Mouse (Mus musculus) neural tube, embryonic 14.5 days (tissue): ENCODE measurements around the gene Ang. TPM values are rescaled to one million over a fixed set of nuclear protein-coding genes. Genes with fewer than 3 reads are reported as not detected.

Source experiments
- ATAC-seq: fragments of 200-750 bp; cut with Nextera tagmentation; 2 replicates; pipeline ENCODE4 v1.8.0; 2017; ENCODE audit warnings: low read depth, mild to moderate bottlenecking, moderate TSS enrichment, moderate library complexity
- H3K27ac ChIP-seq: fragments of 300-500 bp; sonication (generic); 2 replicates; pipeline ENCODE4 v1.5.1; 2014; ENCODE audit warnings: low read depth, mild to moderate bottlenecking, control low read depth, low read length, moderate library complexity, mixed read lengths
- H3K27me3 ChIP-seq: fragments of 300-500 bp; sonication (generic); 2 replicates; pipeline ENCODE4 v1.6.1; 2014; ENCODE audit warnings: low read length; ENCODE audit not compliant: control insufficient read depth, insufficient read depth
- H3K36me3 ChIP-seq: fragments of 300-500 bp; sonication (generic); 2 replicates; pipeline ENCODE4 v1.6.1; 2014; ENCODE audit warnings: low read length, mixed read lengths; ENCODE audit not compliant: control insufficient read depth, insufficient read depth
- H3K4me1 ChIP-seq: fragments of 300-500 bp; sonication (generic); 2 replicates; pipeline ENCODE4 v1.6.1; 2014; ENCODE audit warnings: low read length; ENCODE audit not compliant: control insufficient read depth, insufficient read depth
- H3K4me2 ChIP-seq: fragments of 300-500 bp; sonication (generic); 2 replicates; pipeline ENCODE4 v1.6.1; 2014; ENCODE audit warnings: mild to moderate bottlenecking, low read depth, low read length, control low read depth
- H3K4me3 ChIP-seq: fragments of 300-500 bp; sonication (generic); 2 replicates; pipeline ENCODE4 v1.5.1; 2014; ENCODE audit warnings: low read depth, low read length, control low read depth, mixed read lengths
- H3K9ac ChIP-seq: fragments of 300-500 bp; sonication (generic); replicated peaks from 2 replicates; pipeline ENCODE4 v1.6.1; 2014; ENCODE audit warnings: low read depth, mild to moderate bottlenecking, control low read depth, low read length, mixed read lengths
- H3K9me3 ChIP-seq: fragments of 300-500 bp; sonication (generic); 2 replicates; pipeline ENCODE4 v1.6.1; 2016; ENCODE audit warnings: low read length; ENCODE audit not compliant: control insufficient read depth
- WGBS: fragments of 180-500 bp; shearing (Covaris S2); extraction: QIAGEN DNeasy Blood & Tissue Kit; methylation state at CpG from one replicate; pipeline ENCODE4 v1.1.7; 2014; 5-methylcytosine and 5-hydroxymethylcytosine counted together
- polyA plus RNA-seq: library from polyadenylated mRNA; unstranded; fragments of >200 nt; fragmentation: Nextera tagmentation; extraction: Ambion mirVana; gene quantifications from 2 replicates; pipeline ENCODE4 v1.2.1, GENCODE M21; 2014

The Ang gene
- polyA plus RNA-seq = 2.7 and 2.9 TPM in 2 replicates

GRCm38 (mm10) chr14:51090921-51091900 is at the start of gene Ang, which contains the start of gene Rnase4:
Gene Ang, plus strand, starts transcription at chr14:51091150.
Gene Rnase4, plus strand, starts transcription at chr14:51091077.
- Histone ChIP-seq H3K4me1 (no peaks in the 10 kb centered on the region), H3K27me3 (no peaks in the 10 kb centered on the region), H3K9ac (peak within 1 kb of the TSS; percentile 43), H3K4me2 (peak within 1 kb of the TSS; percentile 77), H3K4me3 (peak within 1 kb of the TSS; percentile 52), H3K27ac (peak within 1 kb of the TSS; percentile 65), H3K36me3 (no peaks in the 10 kb centered on the region), H3K9me3 (no peaks in the 10 kb centered on the region)
- ATAC-seq = peak; percentile 21; the same call in 1 of the 2 replicates
- 9% methylated on average over 33 of the region's 33 CpGs for WGBS

GRCm38 (mm10) chr14:51041769-51042168 is 49.2 kb upstream of the Ang start, which contains the start of gene Rnase9:
Gene Rnase9, minus strand, starts transcription at chr14:51041869.
- Histone ChIP-seq H3K4me3 (no peak within 1 kb of the TSS), H3K4me2 (no peak within 1 kb of the TSS), H3K27ac (no peak within 1 kb of the TSS), H3K4me1 (no peaks in the 10 kb centered on the region), H3K36me3 (no peaks in the 10 kb centered on the region), H3K9me3 (no peaks in the 10 kb centered on the region), H3K9ac (no peak within 1 kb of the TSS), H3K27me3 (no peaks in the 10 kb centered on the region)
- no peak for ATAC-seq
- WGBS = 67% methylated on average over 6 of the region's 6 CpGs

- Histone ChIP-seq H3K4me3 (no peak overlapping the region), H3K27me3 (no peaks in the 10 kb centered on the region), H3K4me2 (no peak overlapping the region), H3K4me1 (no peaks in the 10 kb centered on the region), H3K27ac (no peak overlapping the region), H3K36me3 (no peaks in the 10 kb centered on the region), H3K9me3 (no peaks in the 10 kb centered on the region), H3K9ac (no peak overlapping the region)
- WGBS = 72% methylated on average over 5 of the region's 5 CpGs
- no peak for ATAC-seq
Measured at GRCm38 (mm10) chr14:51047846-51048245, 43.1 kb upstream of the Ang start.

GRCm38 (mm10) chr14:51050063-51050462 is 40.9 kb upstream of the Ang start, which contains the start of gene Rnase11:
Gene Rnase11, minus strand, starts transcription at chr14:51050163.
- Histone ChIP-seq H3K4me3 (no peak within 1 kb of the TSS), H3K27me3 (no peaks in the 10 kb centered on the region), H3K36me3 (no peaks in the 10 kb centered on the region), H3K9me3 (no peaks in the 10 kb centered on the region), H3K27ac (no peak within 1 kb of the TSS), H3K4me1 (no peaks in the 10 kb centered on the region), H3K4me2 (no peak within 1 kb of the TSS), H3K9ac (no peak within 1 kb of the TSS)
- WGBS = 86% methylated on average over 2 of the region's 2 CpGs
- no peak for ATAC-seq

- H3K9me3 ChIP-seq = no peaks in the 10 kb centered on the region
- H3K36me3 ChIP-seq = no peaks in the 10 kb centered on the region
- H3K9ac ChIP-seq = no peak overlapping the region
- H3K4me3 ChIP-seq = no peak overlapping the region
- 63% methylated on average over 5 of the region's 5 CpGs for WGBS
- H3K27ac ChIP-seq = no peak overlapping the region
- no peaks in the 10 kb centered on the region for H3K4me1 ChIP-seq
- H3K4me2 ChIP-seq = no peak overlapping the region
- ATAC-seq = no peak
- no peaks in the 10 kb centered on the region for H3K27me3 ChIP-seq
Measured at GRCm38 (mm10) chr14:51051941-51052340, 39.0 kb upstream of the Ang start.

- no peak overlapping the region for H3K4me2 ChIP-seq
- H3K9me3 ChIP-seq = no peaks in the 10 kb centered on the region
- H3K36me3 ChIP-seq = no peaks in the 10 kb centered on the region
- WGBS = 59% methylated on average over 5 of the region's 5 CpGs
- no peak overlapping the region for H3K27ac ChIP-seq
- no peaks in the 10 kb centered on the region for H3K4me1 ChIP-seq
- no peak overlapping the region for H3K9ac ChIP-seq
- no peak for ATAC-seq
- H3K27me3 ChIP-seq = no peaks in the 10 kb centered on the region
- no peak overlapping the region for H3K4me3 ChIP-seq
Measured at GRCm38 (mm10) chr14:51053176-51053575, 37.8 kb upstream of the Ang start.

GRCm38 (mm10) chr14:51054243-51055237 is 36.4 kb upstream of the Ang start:
- no peaks in the 10 kb centered on the region for H3K27me3 ChIP-seq
- no peaks in the 10 kb centered on the region for H3K36me3 ChIP-seq
- H3K4me2 ChIP-seq = no peak overlapping the region
- H3K9me3 ChIP-seq = no peaks in the 10 kb centered on the region
- H3K9ac ChIP-seq = no peak overlapping the region
- H3K4me3 ChIP-seq = no peak overlapping the region
- ATAC-seq = no peak
- no peaks in the 10 kb centered on the region for H3K4me1 ChIP-seq
- WGBS = 28% methylated on average over 13 of the region's 13 CpGs
- no peak overlapping the region for H3K27ac ChIP-seq

GRCm38 (mm10) chr14:51057401-51057831 is 33.5 kb upstream of the Ang start, which contains the start of gene Rnase12:
Gene Rnase12, minus strand, starts transcription at chr14:51057661.
- Histone ChIP-seq H3K4me3 (no peak within 1 kb of the TSS), H3K9me3 (no peaks in the 10 kb centered on the region), H3K9ac (no peak within 1 kb of the TSS), H3K27ac (no peak within 1 kb of the TSS), H3K27me3 (no peaks in the 10 kb centered on the region), H3K36me3 (no peaks in the 10 kb centered on the region), H3K4me2 (no peak within 1 kb of the TSS), H3K4me1 (no peaks in the 10 kb centered on the region)
- ATAC-seq = no peak
- 82% methylated on average over 9 of the region's 9 CpGs for WGBS
